Mouse (Mus musculus) embryonic facial prominence, embryonic 10.5 days (tissue): ENCODE results near the gene Sgcb. TPM values are rescaled to one million over a fixed set of nuclear protein-coding genes. Genes with fewer than 3 reads are reported as not detected.
A peak's percentile ranks its signal among the peaks of the same experiment; 100 is the strongest.

Source experiments
- DNase-seq: peaks from one replicate; pipeline ENCODE4 v3.0.0-alpha.2; 2017; ENCODE audit warnings: low spot score
- H3K27ac ChIP-seq: fragments of 300-500 bp; sonication (generic); replicated peaks from 2 replicates; pipeline ENCODE4 v1.5.1; 2016; ENCODE audit warnings: mild to moderate bottlenecking
- H3K27me3 ChIP-seq: fragments of 300-500 bp; sonication (generic); replicated peaks from 2 replicates; pipeline ENCODE4 v1.6.1; 2016; ENCODE audit warnings: low read depth, mild to moderate bottlenecking; ENCODE audit not compliant: poor library complexity, severe bottlenecking
- H3K36me3 ChIP-seq: fragments of 300-500 bp; sonication (generic); replicated peaks from 2 replicates; pipeline ENCODE4 v1.6.1; 2016; ENCODE audit warnings: mild to moderate bottlenecking, moderate library complexity
- H3K4me1 ChIP-seq: fragments of 300-500 bp; sonication (generic); 2 replicates; pipeline ENCODE4 v1.6.1; 2016
- H3K4me3 ChIP-seq: fragments of 300-500 bp; sonication (generic); 2 replicates; pipeline ENCODE4 v1.5.1; 2016; ENCODE audit warnings: mild to moderate bottlenecking, moderate library complexity
- H3K9me3 ChIP-seq: fragments of 300-500 bp; sonication (generic); 2 replicates; pipeline ENCODE4 v1.6.1; 2016; ENCODE audit warnings: mild to moderate bottlenecking
- WGBS: fragments of 180-500 bp; shearing (Covaris S2); methylation state at CpG from one replicate; pipeline ENCODE4 v1.1.7; 2016; 5-methylcytosine and 5-hydroxymethylcytosine counted together
- polyA plus RNA-seq: library from polyadenylated mRNA; unstranded; fragments of >200 nt; fragmentation: Nextera tagmentation; extraction: Ambion mirVana; gene quantifications from 2 replicates; pipeline ENCODE4 v1.2.1, GENCODE M21; 2016

Gene Sgcb
- polyA plus RNA-seq, 1 experiment from 2014 or later: 18.8 TPM

DNA sequence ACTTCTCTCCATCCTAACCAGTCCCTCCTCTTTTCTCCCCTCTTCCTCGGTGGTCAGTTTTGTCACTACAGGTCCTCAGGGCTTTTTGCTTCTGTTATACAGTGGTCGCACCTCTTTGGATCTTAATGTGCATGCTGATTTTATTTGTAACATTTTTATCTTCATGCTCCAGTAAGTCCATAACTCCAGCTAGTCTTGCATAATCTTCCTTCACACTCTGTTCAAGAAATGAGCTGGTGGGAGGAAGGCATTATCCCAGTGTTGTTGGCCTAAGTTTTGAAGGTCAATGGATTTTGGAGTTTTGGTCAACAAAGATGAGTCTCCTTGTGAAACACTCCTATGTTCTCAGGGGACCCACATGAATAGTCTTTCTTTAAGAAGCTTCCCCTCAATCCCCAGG is 20.3 kb upstream of the Sgcb start:
- no peak for DNase-seq
- Histone ChIP-seq H3K27ac (no peak overlapping the region), H3K4me3 (no peak overlapping the region), H3K36me3 (no peaks in the 10 kb centered on the region), H3K4me1 (0 out of 2 replicates have a peak, but pooled peaks cover 3% of the 10 kb centered on the region), H3K9me3 (no peaks in the 10 kb centered on the region), H3K27me3 (peaks cover 17% of the 10 kb centered on the region)
- 83% methylated on average over 2 of the region's 2 CpGs for WGBS

DNA sequence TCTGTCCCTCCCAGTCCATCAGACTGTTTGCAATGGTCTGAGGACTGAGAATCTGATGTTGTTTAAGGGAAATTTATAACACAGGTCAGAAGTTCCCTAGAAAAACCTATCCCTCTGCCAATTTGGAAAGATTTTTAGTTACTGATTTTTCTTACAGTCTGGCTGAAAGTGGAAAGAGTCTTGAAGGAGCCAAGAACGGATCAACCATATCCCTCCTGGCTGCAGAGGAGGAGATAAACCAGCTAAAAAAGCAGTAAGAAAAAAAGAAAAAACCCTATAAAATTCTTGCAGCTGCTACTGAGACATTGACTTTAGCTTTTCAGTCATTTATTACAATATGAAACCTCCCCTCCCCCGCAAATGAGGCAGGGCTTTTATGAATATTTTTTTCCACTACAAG is 19.1 kb upstream of the Sgcb start:
- Histone ChIP-seq H3K36me3 (no peaks in the 10 kb centered on the region), H3K4me3 (no peak overlapping the region), H3K27me3 (peaks cover 17% of the 10 kb centered on the region), H3K4me1 (0 out of 2 replicates have a peak, but pooled peaks cover 3% of the 10 kb centered on the region), H3K9me3 (no peaks in the 10 kb centered on the region), H3K27ac (no peak overlapping the region)
- 87% methylated on average over 2 of the region's 2 CpGs for WGBS
- DNase-seq: no peak

DNA sequence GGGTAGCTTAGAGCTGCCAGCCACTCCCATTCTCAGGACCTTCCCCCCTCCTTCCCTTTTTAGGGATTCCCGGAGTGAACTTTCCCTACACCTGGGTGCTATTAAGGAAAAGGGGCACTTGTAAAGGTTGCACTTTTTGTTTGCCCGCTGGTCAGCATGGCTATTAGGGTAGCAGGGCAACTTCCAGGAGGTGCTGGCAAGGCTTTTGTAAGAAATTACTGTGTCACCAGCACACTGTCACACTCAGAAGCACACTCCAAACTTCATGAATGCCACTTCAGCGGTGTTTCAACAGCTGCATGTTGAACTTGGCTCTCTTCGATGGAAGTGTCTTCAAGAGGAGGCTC is 4.2 kb upstream of the Sgcb start:
- 1% methylated on average over 4 of the region's 4 CpGs for WGBS
- H3K4me1 ChIP-seq: peaks cover 35% of the 10 kb centered on the region
- no peaks in the 10 kb centered on the region for H3K9me3 ChIP-seq
- peaks cover 84% of the 10 kb centered on the region for H3K27me3 ChIP-seq
- H3K4me3 ChIP-seq: peak overlapping the region; percentile 61
- 0 out of 2 replicates have a peak overlapping the region, but pooled peaks have one; percentile 2 for H3K27ac ChIP-seq
- no peaks in the 10 kb centered on the region for H3K36me3 ChIP-seq
- peak; percentile 60 for DNase-seq

DNA sequence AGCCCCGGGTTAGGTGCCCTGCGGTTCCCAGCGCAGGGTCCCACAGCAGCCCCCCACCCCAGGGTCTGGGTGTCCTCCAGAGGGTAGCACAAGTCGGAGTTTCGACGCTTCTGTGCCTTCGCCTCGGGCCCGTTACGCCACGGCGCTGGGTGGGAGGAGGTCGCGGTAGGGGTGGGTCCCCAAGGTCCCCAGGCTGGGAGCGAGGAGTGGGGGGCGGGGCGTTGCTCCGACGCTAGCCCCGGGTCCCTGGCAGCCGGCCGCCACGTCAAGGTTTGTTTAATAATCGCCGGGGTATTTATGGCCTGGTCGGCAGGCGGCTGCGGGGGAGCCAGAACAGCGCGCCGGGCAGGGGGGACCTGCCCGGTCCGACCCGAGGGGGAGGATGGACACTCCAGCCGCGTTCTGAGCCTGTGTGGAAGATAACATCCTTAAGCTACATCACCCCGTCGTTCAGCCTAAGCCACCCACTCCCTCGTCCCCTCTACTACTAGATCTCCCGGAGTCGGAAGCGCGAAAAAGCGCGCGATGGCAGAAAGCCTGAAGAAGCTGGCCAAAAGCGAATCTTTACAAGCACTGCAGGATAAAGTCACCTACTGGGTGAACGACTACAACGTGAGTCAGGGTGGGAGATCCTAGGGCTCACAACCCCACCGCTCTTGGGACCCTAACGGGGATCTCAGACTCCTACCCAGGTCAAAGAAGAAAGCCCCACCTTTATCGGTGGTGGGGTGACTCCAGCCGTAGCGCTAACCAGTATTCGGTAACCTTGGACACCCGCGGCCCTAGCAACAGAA is 3.7 kb upstream of the Sgcb start, which contains the start of gene Spata18:
Gene Spata18 (plus strand): TSS at position 319 of the 794 bp plus-strand sequence.
- DNase-seq: peak; percentile 63
- Histone ChIP-seq H3K27me3 (peaks cover 88% of the 10 kb centered on the region), H3K4me1 (peaks cover 41% of the 10 kb centered on the region), H3K4me3 (peak within 1 kb of the TSS; percentile 61), H3K9me3 (no peaks in the 10 kb centered on the region), H3K36me3 (no peaks in the 10 kb centered on the region), H3K27ac (0 out of 2 replicates have a peak within 1 kb of the TSS, but pooled peaks have one; percentile 2)
- under 1% methylated on average over 57 of the region's 57 CpGs for WGBS

DNA sequence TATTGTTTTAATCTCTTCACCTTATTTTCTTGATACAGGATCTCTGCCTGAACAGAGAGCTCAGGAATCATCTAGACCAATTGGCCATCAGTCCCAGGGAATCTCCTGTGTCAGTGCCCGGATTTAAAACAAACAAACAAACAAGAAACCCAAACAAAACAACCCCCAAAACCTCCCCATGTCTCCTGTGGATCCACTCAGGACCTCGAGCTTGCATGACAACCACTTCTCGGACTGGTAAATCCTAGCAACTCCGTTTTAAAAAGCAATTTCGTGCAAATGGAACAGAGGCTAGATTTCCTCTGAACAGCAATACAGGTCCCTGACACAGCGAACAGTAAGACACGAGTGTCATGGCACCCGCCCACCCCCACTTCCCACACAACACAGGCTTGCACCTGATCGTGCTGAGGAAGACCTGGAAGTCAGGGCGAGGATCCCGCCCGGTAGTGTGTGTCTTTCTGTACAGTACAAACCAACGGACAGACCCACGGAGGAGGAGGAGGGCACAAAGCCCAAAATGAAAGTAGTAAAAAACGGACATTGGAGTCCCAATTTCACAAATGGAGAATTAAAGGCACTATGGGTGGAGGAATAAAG is 2.9 kb upstream of the Sgcb start:
- peak overlapping the region; percentile 61 for H3K4me3 ChIP-seq
- peaks cover 90% of the 10 kb centered on the region for H3K27me3 ChIP-seq
- H3K27ac ChIP-seq: no peak overlapping the region
- H3K4me1 ChIP-seq: peaks cover 43% of the 10 kb centered on the region
- DNase-seq: peak; percentile 47
- WGBS: under 1% methylated on average over 15 of the region's 15 CpGs
- no peaks in the 10 kb centered on the region for H3K36me3 ChIP-seq
- no peaks in the 10 kb centered on the region for H3K9me3 ChIP-seq

DNA sequence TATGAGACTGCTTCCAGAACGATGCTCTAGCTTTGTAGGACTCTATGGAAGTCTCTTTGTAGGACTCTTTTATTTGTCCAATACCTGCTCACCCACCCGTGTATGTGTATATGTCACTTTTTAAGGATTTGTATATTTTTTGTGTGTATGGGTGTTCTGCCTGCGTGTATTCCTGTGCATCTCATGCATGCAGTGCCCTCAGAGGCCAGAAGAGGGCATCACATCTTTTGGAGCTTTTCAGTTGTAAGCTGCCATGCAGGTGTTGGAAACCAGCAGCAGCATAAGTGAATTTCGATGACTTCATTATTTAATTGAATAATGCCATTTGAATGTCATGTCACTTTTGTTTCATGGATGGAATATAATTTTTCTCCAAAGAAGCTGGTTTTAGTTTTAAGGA is 5.5 kb downstream of the Sgcb start:
- H3K4me3 ChIP-seq: no peak overlapping the region
- H3K9me3 ChIP-seq: no peaks in the 10 kb centered on the region
- H3K27ac ChIP-seq: no peak overlapping the region
- peaks cover 20% of the 10 kb centered on the region for H3K4me1 ChIP-seq
- DNase-seq: peak; percentile 49
- H3K27me3 ChIP-seq: peaks cover 10% of the 10 kb centered on the region
- peaks cover 14% of the 10 kb centered on the region for H3K36me3 ChIP-seq
- 76% methylated on average over 4 of the region's 4 CpGs for WGBS

DNA sequence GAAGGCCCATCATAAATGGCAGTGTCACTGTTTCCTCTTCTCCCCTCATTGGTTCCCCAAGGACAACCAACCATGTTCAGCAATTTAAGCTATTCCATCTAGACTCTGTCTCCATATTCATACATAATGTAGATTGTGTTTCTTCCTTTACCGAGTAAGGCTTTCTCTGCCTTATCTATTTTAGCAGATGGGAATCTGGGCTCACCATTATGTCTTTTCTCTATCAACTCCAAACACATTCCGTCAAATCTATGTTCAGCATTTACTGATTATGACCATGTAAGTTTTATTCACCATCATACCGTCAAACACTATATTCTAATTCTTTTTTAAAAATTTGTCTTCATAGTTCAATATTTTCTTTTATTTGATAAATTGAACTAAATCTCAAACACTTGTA is 6.5 kb downstream of the Sgcb start:
- no peak for DNase-seq
- Histone ChIP-seq H3K4me3 (no peak overlapping the region), H3K36me3 (peaks cover 22% of the 10 kb centered on the region), H3K27me3 (peaks cover 4% of the 10 kb centered on the region), H3K4me1 (peaks cover 10% of the 10 kb centered on the region), H3K27ac (no peak overlapping the region), H3K9me3 (no peaks in the 10 kb centered on the region)
- WGBS: 91% methylated on average over 3 of the region's 3 CpGs

DNA sequence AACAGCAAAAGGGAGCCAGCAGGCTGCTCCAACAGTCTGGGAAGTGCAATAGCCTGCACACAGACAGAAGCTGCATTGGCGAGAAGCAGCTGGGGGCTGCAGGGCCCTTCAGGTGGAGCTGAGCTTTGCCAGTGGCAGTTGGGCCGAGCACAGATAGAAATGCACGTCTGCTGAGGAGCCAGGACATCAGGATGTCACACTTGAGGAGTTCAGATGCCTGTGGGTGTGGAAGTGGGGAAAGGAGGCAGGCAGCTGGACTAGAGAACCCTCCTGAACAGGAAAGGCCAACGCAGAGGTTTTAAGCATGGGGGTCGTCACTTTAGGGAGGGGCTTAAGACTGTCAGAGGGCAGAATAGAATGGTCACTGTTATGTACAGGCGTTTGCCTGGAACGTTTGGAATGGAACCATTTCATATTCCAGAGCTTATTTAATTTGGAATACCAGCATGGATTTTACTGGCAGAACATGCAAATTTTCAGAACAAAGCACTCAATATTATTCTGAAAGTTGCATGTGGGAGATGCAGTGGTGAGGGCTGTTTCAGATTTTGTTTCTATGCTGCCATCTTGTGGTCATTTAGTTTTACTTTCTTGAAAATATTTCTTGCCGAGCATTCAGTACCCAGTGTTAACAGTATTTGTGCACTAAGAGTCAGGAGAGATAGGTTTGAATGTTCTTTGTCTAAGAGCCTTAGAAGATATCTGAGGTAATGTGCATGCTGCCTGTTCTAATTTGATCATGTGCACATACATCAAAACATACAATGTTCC is 10.1 kb downstream of the Sgcb start:
- H3K9me3 ChIP-seq: peaks cover 6% of the 10 kb centered on the region
- peak overlapping the region; percentile 54; the same call in 1 of the 2 replicates for H3K27ac ChIP-seq
- peaks cover 9% of the 10 kb centered on the region; the same call in 1 of the 2 replicates for H3K4me1 ChIP-seq
- H3K36me3 ChIP-seq: peaks cover 41% of the 10 kb centered on the region
- H3K4me3 ChIP-seq: no peak overlapping the region
- no peaks in the 10 kb centered on the region for H3K27me3 ChIP-seq
- DNase-seq: no peak
- WGBS: 43% methylated on average over 8 of the region's 8 CpGs

DNA sequence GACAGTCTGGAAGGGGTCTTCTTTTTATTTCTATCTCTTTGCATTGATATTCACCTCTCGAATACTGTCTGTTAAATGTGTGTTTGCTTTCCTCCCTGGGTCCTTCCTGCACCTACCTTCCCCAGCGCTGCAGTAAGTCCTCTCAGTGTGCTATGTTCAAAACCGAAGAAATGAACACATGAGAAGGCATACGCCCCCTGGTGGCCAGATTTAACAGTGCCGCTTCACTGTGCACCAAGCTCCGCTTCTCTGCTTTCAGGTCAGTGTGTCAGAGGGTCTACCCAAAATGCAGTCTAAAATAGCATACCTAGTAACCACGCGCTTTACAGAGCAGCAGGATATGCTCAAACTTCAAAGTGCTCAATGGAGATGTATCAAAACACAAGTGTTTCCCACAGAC is 14.4 kb downstream of the Sgcb start:
- 59% methylated on average over 8 of the region's 8 CpGs for WGBS
- no peak overlapping the region for H3K4me3 ChIP-seq
- peaks cover 32% of the 10 kb centered on the region for H3K36me3 ChIP-seq
- peaks cover 14% of the 10 kb centered on the region; the same call in 1 of the 2 replicates for H3K4me1 ChIP-seq
- peak; percentile 73 for DNase-seq
- H3K27ac ChIP-seq: no peak overlapping the region
- H3K9me3 ChIP-seq: peaks cover 6% of the 10 kb centered on the region
- no peaks in the 10 kb centered on the region for H3K27me3 ChIP-seq

DNA sequence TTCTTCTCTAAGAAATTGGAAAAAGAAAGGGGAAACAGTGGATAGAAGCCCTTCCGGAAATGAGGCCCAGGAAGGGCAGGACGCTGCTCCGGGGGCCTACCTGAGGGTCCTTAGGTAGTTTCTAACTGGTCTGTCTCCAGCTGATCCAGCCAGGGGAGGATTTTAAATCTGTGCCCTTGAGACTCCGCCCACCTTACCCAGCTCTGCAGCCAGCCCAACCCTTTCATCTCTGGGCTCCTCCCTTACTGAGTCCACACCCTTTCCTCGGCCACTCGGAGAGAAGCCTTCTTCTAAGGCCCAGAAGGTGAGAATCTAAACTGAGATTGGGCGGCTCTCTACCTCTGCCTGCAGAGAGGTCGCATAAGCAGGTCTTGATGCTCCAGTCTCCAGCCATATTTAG is 15.3 kb downstream of the Sgcb start, which contains the start of gene Lrrc66:
Gene Lrrc66 (minus strand): TSS at position 236 of the 400 bp plus-strand sequence.
- Histone ChIP-seq H3K27me3 (no peaks in the 10 kb centered on the region), H3K9me3 (peaks cover 6% of the 10 kb centered on the region), H3K36me3 (peaks cover 32% of the 10 kb centered on the region), H3K4me1 (peaks cover 11% of the 10 kb centered on the region; the same call in 1 of the 2 replicates), H3K27ac (no peak within 1 kb of the TSS), H3K4me3 (no peak within 1 kb of the TSS)
- WGBS: 78% methylated on average over 8 of the region's 8 CpGs
- DNase-seq: no peak

DNA sequence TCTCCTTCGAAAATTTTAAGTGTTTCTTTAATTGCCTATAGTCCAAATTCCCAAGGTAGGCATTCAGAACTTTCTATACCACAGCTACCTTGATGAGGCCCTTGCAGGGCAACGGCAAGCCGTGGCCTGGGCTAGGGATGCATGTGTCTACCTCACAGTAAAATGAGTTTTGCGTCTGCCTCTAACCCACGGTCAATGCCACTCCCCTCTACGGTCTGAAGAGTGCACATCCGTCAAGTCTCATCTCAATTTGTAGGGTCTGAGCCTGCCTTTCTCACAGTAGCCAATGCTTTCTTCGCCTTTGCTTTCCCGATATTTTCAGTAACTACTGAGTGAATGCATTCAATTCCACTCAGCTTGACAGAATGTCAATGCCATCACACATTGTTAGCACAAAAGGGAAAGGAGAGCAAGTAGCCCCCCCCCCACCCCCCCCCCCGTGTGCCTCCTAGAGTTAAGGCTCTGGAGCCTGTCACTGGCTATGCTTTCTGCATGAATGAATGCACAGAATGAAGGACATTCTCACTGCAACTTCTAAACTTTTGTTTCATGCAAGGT is 16.5 kb downstream of the Sgcb start:
- no peak for DNase-seq

DNA sequence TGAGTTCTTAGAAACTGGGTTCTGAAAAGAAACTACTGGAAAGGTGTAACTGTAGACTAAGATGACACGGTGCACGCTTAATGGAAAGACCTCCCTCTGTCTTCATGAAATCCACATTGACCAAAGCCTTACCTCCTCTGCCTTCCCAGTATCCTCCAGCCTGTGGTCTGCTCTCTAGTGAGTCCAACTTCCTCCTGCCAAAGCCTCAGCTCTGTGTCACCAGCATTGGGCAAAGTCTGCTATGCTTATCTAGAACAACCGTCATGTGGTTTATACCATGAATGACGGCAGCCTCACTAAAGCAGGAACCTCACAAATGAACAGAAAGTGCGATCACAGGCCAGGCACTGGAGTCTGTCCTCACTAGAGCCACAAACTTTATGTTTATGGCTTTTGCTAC is 17.4 kb downstream of the Sgcb start:
- Histone ChIP-seq H3K27me3 (no peaks in the 10 kb centered on the region), H3K27ac (no peak overlapping the region), H3K4me3 (no peak overlapping the region), H3K36me3 (peaks cover 18% of the 10 kb centered on the region), H3K4me1 (peaks cover 9% of the 10 kb centered on the region; the same call in 1 of the 2 replicates), H3K9me3 (peaks cover 6% of the 10 kb centered on the region)
- no peak for DNase-seq
- WGBS: 90% methylated on average over 5 of the region's 5 CpGs

More for the DNA sequence above, 16.5 kb downstream of the Sgcb start:
- Histone ChIP-seq H3K9me3 (peaks cover 6% of the 10 kb centered on the region), H3K27ac (no peak overlapping the region), H3K4me3 (no peak overlapping the region), H3K4me1 (peaks cover 9% of the 10 kb centered on the region; the same call in 1 of the 2 replicates), H3K27me3 (no peaks in the 10 kb centered on the region), H3K36me3 (peaks cover 25% of the 10 kb centered on the region)
- WGBS: 71% methylated on average over 10 of the region's 10 CpGs
